Mouse (Mus musculus) CD4-positive, CD25-positive, alpha-beta regulatory T cell, adult 4 months (primary cell): ENCODE data around the gene Ttc28. TPM values are rescaled to one million over a fixed set of nuclear protein-coding genes. Genes with fewer than 3 reads are reported as not detected.

Source experiments
- ATAC-seq: one replicate; pipeline ENCODE4 v1.8.0; 2017
- polyA plus RNA-seq, 2 experiments: library from polyadenylated mRNA; unstranded; fragments of 100-300 nt; shearing (Covaris generic); gene quantifications; one replicate each; pipeline ENCODE4 v1.2.1; 2017

Ttc28 gene
- polyA plus RNA-seq, 2 experiments from 2014 or later = 4.1 to 4.4 TPM

DNA sequence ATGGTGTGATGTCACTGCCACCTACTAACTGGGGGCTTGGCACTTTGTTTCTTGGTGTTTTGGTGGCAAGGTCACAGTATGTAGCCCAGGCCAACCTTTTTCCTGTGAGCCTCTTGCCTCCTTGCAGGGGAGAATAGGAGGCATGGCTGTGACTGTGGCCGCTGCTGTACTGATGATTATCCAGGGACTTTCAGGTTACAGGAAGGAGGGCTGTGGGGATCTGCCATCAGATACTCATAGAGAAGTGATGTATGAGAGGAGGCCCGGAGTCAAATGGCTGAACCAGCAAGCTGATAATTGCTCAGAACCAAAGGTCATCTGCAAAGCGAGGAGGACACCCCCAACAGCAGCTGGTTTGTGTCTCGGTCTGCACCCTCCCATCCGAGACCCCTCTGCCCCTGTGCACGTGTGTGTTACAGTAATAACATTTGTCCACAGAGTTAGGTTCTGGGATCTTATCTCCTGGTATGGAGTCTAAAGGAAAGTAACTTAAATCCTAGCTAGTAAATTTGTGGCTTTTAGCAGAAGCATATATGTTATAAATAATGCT, 221.9 kb downstream of the Ttc28 start:
- ATAC-seq = no peak

DNA sequence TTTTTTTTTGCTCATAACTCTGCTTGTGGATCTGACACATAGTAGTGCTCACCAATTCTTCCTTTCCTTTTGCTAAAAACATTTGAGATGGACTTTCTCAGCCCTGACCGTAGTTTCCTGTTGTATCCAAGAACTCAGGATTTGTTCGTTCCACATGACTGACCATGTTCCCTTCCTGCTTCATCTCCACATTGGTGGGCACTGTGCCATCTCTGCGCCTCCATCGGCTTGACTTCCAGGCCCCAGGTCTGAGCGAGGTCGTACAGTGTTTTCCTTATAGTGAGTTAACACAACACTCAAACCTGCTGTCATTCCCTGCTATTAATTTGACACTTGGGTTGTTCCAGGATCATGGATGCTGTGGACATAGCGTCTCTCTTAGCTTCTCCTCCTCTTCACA, 225.2 kb downstream of the Ttc28 start:
- ATAC-seq = no peak

DNA sequence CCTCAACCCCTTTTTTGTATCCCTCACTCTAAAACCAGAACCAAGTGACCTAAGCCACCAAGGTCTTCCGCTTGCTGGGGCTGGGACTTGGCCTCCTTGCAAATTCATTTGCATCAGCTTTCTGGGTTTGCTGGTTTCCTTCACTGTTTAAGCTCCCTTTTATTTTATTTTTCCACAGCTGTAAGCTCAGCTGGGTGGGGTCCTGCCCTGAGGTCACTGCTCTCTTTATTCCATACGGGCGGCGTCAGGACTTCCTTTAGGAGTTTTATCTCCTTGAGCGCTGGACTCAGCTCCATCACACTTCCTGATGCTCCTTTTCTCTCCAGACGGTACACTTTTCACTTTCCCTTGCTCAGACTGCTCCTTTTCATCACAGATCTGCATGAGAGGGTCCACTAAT, 231.8 kb downstream of the Ttc28 start:
- ATAC-seq = no peak

DNA sequence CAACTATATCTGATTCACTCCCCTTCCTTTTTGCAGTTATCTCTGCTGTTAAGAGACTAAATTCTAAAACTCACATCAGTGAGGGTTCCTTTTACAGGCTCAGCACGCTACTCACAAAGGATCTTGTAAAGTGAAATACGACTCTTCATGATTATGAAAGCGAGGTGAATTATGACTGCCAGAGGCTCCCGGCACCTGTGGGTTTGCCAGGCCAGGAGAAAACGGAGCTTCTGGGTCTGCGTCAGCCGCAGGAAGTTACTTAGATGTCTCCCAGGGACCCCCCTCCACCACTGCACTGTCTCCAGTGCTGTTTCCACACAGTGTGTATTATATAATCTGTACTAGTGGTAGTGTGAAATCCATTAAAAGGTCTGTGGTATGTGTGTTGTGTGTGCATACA, 233.6 kb downstream of the Ttc28 start:
- no peak for ATAC-seq

DNA sequence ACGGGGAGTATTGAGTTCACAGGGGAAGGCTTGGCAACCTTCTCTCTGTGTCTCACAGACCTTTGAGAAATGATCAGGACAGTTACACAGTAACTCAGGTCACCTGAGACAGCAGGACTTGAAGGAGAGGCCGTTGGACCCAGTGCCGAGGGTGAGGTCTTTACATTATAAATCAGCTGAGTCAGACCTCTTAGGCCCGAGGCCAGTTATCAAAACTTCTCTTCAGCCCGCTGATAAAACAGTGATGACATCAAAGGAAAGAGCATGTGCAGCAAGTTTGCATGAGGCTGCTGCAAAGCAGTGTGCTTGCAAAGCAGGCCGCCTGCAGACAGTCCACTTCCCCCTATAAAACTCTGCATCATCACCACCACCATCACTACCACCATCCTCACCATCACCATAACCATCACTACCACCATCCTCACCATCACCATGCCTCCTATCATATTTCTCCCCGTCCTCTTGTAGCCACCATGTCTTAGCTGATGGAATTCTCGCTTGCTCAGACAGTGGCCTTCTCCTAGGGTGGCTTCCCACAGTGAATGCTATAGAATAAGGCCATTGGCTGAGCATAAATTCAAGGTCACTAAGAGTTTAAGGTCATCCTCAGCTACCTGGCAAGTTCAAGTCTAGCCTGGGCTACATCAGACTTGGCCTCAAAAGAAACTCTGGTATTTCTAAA, 234.2 kb downstream of the Ttc28 start:
- no peak for ATAC-seq

DNA sequence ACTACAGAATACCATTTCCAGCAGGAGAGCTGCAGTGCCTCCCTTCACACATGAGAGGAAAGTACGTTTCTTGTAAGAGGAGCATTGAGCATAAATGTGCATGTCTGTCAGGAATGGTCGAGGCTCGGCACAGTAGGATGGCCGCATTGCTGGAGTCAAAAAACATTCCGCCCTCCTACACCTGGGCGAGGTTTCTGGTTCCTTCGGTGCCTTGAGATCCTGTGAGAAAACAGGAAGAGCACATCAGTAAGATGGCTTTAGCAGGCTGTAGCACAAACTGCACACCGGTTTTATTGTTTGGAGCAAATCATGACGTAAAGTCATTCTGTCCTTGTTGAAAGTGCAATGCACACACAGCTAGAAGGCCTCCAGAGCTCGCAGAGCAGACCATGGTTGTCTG, 235.0 kb downstream of the Ttc28 start:
- no peak for ATAC-seq

DNA sequence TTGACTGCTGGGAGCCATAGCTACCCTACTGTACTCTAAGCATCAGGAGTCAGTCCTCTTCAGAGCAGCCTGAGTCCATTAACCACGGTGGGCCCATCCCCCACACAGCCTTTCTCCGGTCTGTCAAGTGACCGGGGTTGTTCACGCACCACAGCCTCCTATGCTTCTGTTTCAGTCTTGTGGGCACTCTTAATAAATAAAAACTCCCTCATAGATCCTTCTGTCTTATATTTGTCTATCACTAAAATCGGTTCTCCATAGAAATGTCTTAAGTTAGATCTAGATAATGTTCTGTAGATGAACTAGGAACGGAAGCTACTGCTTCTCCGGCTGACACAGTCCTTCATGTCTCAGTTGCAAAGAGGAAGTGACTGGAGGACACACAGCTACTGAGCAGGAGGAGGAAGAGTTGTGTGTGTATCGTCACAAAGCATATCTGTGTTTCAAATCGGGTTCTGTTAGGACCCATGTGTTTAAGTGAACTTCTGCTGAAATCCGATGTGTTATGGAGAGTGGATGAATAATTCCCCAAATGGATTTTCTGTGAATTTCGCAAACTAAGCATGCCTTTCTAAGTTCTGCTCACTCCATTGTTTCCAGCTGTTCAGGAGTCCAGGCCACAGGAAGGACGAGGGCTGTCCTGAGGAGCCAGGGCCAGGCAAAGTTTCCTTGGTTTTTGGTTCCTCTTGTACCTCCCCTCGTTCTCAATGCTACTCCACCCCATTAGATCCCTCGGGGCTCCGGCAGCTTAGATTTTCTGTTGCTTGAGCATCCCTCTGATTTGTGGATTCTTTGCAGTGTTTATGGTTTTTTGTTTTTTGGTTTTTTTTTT, 236.1 kb downstream of the Ttc28 start:
- ATAC-seq = peak; percentile 87

DNA sequence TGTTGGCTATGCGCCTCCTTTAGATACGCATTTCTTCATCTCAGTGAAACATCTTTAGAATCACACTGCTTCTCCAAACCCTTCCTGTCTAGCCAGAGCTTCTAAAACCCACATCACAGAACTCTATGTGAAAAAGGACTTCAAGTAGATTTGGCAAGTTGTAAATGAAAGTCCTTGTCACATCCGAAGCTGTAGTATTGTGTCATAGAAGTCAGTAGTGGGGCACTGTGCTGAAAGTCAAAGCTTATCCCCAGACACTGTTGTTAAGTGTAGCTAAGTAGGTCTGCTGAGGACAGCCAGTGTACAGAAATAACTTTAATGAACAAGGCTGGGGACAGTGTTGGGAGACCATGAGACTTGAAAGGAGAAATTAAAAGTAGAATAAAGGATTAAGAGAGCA, 240.2 kb downstream of the Ttc28 start:
- ATAC-seq = no peak

DNA sequence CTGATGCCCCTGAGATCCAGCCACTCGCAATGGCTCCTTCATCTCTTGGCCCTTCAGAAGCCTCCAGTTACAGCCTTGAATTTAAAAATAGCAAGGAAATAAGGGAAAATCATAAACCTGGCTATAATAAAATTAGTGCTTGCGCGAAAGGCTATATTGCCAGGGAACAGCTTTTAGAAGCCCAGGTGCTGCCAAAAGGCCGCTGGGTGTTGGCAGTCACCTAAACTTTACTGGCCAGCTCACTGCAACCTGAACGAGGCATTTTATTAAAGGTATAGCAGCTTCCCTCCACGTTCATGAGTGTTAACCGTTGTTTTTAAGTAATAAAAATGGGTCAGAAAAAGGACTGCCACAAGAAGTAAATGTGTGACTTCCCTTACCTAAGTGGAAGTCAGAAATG, 240.7 kb downstream of the Ttc28 start:
- no peak for ATAC-seq

DNA sequence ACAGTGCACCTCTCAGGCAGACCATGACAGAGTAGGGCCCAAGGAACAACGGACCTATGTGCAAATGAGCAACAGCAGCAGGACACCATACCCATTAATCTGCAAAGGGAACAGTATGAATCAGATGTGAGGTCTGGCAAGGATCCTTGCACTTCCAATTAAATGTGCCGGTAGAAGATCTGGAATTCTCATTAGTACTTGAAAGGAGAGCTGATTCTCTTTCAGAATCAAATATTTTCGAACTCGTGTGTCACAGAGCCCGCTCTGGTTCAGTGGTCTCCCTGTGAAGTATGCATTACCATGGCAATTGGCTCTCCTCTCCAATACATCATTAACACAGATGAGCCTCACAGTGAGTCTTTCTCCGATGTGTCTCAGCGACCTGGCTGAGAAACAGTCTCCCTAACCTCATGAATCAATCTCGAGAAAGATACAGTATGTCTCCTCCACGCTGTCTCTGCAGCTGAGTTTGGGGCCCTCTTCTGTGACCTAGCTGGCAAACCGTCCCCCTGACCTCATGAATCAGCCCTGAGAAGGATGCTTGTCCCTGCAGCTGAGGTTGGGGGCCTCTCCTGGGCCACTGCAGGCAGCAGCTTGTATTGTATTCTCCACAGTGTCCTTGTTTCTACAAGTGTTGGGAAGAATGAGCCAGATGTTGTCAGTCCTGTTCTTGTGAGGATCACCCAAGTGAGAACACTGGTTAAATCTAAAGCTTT, 241.3 kb downstream of the Ttc28 start:
- no peak for ATAC-seq

DNA sequence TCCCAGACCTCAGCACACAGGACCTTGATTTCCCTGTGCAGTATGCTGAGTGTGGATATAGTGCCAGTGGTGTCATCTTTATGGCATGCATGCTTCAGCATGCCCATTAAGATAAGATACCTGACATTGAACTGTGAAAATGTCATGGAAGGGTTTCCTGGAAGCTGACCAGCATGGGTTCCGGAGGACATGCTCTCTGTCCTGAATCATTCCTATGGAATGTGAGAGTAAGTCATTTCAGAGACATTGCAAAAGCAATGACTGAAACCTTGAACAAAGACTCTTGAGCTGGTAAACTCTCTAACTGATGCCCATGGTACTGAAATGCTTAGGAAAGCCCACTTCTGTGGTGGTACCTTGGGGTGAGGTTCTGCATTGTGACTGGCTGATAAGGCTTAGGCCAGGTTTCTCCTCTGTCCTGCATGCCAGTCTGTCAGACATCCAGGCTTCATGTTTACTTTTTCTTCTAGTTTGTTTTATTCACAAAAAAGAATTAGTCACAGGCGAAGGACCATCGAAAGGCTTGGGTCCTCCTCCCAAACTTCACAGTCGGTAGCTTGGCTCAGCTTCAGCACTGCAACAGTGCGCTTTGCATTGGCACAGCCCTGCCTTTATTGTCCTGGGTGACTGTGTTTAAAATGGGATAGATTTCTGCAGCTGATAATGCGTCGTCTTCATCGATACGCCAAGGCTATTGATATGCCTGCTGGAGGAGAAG, 242.9 kb downstream of the Ttc28 start:
- ATAC-seq = no peak

DNA sequence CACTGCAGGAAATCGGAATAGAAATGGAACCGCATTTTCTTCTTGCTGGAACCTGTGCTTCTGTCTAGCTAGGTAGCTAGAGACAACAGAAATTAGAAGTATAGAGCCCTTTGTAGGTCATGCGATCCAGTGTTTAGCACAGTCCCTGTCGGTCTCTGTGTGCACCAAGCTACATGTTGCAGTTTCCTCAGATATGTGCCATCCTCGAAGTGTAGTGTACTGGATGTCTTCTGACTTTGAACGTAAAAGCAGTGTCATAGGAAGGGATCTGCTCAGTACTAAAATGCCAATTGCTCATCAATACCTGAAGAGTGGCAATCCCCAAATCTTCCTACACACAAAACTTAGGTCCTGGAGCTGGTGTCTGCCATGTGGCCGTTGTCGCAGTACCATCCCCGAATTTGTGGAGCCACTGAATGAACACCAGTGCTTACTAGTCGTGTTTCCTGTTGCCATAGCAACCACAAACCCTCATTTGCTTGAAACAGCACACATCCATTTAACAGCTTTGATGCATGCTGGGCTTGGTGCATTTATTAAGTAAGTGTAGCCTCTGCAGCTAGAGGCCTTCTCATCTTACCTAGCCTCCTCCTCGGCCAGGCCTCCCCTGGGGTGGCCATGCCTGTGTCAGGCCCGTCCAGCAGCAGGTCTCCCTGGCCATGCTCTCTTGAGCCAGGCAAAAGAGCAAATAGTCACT, 243.6 kb downstream of the Ttc28 start:
- peak; percentile 33 for ATAC-seq

DNA sequence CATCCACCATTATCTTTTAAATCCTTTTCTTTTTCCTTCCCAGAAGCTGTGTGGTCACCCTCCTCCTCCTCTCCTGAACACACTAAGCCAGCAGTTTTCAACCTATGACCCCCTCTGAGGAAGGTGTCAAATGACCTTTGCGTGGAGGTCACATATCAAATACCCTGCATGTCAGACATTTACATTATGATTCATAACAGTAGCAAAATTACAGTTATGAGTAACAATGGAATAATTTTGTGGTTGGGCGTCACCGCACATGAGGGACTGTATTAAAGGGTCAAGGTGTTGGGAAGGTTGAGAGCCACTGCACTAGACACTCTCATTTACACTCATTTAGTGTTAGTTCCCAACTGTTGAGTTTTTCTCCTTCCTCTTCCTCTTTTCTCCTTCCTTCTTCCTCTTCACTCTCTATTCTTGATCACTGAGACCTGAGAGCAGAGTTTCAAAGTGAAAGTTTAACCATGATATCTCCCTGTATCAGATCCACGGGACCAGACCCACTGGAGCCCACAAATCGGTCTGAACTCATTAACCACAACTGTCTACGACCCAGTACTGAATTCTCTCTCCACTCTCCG, 245.1 kb downstream of the Ttc28 start:
- peak; percentile 66 for ATAC-seq

DNA sequence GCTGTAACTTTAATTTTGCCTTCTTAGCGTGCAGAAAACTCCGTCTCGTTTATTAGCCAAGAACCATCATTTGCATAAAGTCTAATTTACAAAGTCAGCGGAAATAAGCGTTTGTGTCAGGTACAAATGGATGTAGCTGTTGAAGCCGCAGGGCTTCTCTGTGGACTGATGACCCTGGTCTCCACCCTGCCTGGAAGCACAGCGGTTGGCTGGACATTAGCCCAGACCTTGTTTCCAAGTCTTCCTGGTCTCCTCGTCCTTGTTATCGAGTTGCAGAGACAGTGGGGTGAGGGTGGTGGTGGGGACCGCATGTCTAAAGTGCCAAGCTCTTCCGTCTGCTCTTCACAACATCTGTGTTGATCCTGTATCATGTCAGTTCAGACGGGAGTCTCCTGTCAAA, 246.1 kb downstream of the Ttc28 start:
- ATAC-seq = no peak

DNA sequence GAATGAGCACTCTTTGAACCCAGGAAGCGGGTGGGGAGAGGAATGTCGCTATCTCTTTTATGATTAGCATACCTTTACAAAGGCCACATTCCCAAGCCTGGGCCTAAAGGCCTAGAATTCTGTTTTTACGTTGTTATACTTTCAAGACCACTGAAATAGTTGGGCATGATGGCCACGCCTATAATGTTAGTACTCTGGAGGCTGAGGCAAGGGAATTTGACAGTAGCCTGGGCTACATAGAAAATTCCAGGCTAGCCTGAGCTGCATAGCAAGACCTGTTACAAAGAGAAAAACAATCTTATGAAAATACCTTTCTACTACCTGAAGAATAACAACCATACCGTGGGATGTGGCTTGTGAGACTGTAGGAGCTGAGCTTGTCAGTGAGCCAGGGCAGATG, 248.2 kb downstream of the Ttc28 start:
- no peak for ATAC-seq

DNA sequence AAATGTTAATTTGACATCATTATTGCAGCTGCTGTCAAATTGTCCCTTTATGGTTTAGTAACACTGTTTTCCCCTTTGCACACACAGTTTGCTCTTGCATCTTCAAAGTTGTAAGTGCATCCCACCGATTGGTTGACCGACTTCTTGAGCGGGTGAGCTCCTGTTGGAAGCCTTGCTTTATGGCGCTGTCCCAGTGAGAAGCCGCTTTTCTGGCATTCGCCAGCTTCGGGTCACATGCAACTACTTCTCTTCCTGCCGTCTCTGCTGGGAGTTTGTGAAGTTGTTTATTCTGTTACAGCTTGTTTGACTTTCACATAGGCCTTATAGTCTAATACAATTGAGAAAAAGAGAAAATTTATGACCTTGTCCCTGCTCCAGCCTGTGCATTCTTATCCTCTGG, 250.5 kb downstream of the Ttc28 start:
- no peak for ATAC-seq

DNA sequence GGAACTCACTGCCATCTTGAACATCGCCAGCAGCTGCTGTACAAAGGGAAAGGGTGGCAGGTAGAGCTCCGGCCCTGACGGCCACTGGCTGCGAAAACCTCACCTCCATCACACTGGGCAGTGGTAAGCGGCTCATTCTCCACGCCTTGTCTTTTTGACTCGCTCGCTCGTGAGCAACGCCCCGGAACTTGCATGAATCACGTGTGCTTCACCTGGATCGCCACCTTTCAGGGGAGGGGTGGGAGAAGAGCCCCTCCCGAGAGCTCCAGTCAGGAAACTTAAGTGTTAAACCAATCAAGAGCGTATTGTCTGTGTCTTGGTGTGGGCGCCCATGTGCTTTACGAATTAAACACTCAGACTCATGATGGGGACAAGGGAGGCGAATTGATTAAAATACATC, 252.0 kb downstream of the Ttc28 start:
- no peak for ATAC-seq

DNA sequence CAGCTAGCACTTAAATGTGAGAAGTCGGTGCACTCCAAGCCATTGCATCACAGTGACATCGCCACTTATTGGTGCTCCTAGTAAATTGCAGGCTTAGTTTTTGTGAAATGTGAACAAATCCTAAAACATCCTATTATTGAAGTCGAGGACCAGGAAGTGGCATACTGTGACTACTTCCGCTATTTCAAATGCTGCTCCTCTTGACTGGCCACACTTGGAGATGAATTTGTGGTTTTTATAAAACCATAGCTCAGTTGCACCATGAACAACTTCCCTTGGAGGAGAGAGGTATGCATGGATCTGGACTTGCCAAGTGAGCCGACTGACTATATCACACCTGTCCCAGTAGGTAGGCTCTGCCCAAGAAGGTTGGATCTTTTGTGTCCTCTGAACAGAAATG, 253.5 kb downstream of the Ttc28 start:
- ATAC-seq = no peak

DNA sequence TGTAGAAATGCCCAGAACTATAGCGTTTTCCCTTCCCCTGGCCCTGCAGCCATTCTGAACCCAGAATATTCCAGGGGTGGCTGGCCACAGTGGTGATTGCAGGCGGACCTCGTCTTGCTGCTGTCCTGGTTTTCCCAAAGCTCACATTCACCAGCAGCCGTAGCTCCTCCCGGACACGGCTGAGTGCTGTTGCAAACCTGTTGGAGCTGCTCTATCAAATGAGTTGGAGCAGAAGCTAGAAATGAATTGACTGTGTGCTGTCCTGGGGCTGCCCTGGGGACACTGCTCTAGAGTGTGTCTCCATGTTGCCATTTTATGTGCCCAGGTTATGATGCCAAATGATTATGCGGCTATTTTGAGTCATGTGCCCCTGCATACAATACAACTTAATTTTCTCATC, 254.2 kb downstream of the Ttc28 start:
- no peak for ATAC-seq

DNA sequence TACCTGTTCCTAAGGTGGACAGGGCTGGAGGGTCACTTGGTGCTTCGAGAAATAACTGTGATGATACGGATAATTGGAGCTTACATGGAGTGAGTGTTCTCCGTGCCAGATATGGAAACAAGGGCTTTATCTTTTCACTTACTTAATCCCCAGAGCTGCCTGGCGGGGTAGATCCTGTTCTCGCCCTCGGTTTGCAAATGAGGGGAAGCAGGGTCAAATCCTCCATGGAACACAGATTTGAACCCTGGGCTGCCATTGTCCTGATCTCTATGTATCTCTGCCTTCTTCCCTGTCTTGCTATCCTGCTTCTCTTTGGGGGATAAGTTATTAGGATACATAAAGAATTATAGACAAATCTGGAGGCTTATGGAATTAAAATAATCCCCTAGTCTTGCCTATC, 257.7 kb downstream of the Ttc28 start:
- no peak for ATAC-seq

DNA sequence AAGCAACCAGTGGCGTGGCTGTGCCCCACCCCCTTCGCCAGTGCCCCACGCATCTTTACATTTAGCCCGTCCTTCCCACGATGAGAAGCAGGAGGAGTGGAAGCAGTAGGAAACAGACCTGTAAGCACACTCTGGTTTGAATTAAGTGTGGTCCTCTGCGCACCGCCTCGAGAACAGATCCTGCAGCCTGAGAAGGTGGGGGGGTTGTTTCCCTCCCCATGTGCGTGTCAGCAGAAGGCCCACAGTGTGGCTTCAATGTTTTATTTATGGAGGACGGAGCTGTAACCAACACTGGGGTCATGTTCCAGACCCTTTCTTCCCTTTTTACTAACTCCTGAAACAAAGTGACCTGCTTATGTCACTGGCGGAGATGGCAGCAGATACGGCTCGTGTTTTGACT, 258.1 kb downstream of the Ttc28 start:
- ATAC-seq = no peak
